Mouse (Mus musculus) ES-Bruce4 (cell line): ENCODE measurements around the gene Hivep3.

Experiments
- CTCF ChIP-seq: IDR thresholded peaks from one replicate; pipeline ENCODE4 v1.8.1; 2011; ENCODE audit warnings: low read depth, low read length
- EP300 ChIP-seq: IDR thresholded peaks from 2 replicates; pipeline ENCODE4 v1.6.1; 2011; ENCODE audit warnings: low read depth, low read length; ENCODE audit not compliant: insufficient read depth
- POLR2A ChIP-seq: IDR thresholded peaks from one replicate; pipeline ENCODE4 v1.8.1; 2011; ENCODE audit warnings: low read length; ENCODE audit not compliant: insufficient read depth

DNA sequence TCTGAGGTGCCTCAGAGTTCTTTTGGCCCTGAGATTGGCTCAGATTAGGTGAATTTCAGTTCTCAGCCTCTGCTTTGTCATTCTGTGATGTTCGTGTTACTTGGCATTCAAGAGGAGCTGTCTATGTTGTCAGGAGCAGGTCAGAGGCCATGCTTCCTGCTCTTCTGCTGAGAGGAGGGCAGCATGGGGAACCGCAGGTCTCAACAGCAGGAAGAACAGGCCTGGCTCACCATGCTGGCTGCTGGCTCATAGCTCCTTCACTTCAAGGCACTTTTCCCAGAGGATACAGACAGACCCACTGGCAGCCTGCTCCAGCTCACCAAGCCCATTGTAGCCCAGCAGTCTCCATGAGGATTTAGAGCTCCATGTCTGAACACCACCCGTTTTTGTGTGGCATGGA, 109.7 kb downstream of the Hivep3 start:
- no peak for TF ChIP-seq CTCF
- no peak for TF ChIP-seq POLR2A
- no peak for TF ChIP-seq EP300
